Mouse (Mus musculus) myocyte (in vitro differentiated cells): ENCODE results near the gene Ift43. TPM values are rescaled to one million over a fixed set of nuclear protein-coding genes. Genes with fewer than 3 reads are reported as not detected.
A peak's percentile ranks its signal among the peaks of the same experiment; 100 is the strongest.

ENCODE experiments used
- H3K27me3 ChIP-seq: one replicate; pipeline ENCODE4 v1.6.1; 2011; ENCODE audit not compliant: control insufficient read depth, insufficient read depth, insufficient read length
- H3K36me3 ChIP-seq: one replicate; pipeline ENCODE4 v1.6.1; 2011; ENCODE audit not compliant: control insufficient read depth, insufficient read depth
- H3K4me2 ChIP-seq: one replicate; pipeline ENCODE4 v1.6.1; 2011; ENCODE audit warnings: low read depth, control low read depth
- H3K4me3 ChIP-seq: one replicate; pipeline ENCODE4 v1.5.1; 2011; ENCODE audit warnings: mild to moderate bottlenecking, control low read depth, moderate library complexity
- H3K79me2 ChIP-seq: one replicate; pipeline ENCODE4 v1.6.1; 2011; ENCODE audit not compliant: control insufficient read depth, insufficient read depth
- H3ac ChIP-seq: one replicate; pipeline ENCODE4 v1.6.1; 2011; ENCODE audit not compliant: control insufficient read depth, insufficient read length
- CEBPB ChIP-seq: IDR thresholded peaks from 2 replicates; pipeline ENCODE4 v1.6.1; 2011; ENCODE audit warnings: mild to moderate bottlenecking, moderate library complexity; ENCODE audit not compliant: poor library complexity, insufficient read depth, severe bottlenecking
- E2F4 ChIP-seq: IDR thresholded peaks from one replicate; pipeline ENCODE4 v1.6.1; 2011; ENCODE audit warnings: mild to moderate bottlenecking, control low read depth, moderate library complexity; ENCODE audit not compliant: insufficient read depth
- MAX ChIP-seq: IDR thresholded peaks from one replicate; pipeline ENCODE4 v1.6.1; 2011; ENCODE audit warnings: low read depth, mild to moderate bottlenecking, control low read depth
- MYOD1 ChIP-seq, 3 experiments: IDR thresholded peaks; one replicate each; pipeline ENCODE4 v1.6.1; 2011; ENCODE audit warnings: control low read depth in 2 of 3, low read depth in 2 of 3, mild to moderate bottlenecking in 2 of 3, moderate library complexity in 1 of 3; ENCODE audit not compliant: insufficient read length in 2 of 3, control insufficient read depth in 1 of 3
- MYOG ChIP-seq, 3 experiments: IDR thresholded peaks; one replicate each; pipeline ENCODE4 v1.6.1; 2011; ENCODE audit warnings: control low read depth in 2 of 3, low read depth in 2 of 3, mild to moderate bottlenecking in 2 of 3; ENCODE audit not compliant: insufficient read length in 2 of 3, control insufficient read depth in 1 of 3, insufficient read depth in 1 of 3
- POLR2A ChIP-seq: IDR thresholded peaks from one replicate; pipeline ENCODE4 v1.6.1; 2011; ENCODE audit warnings: low read depth, mild to moderate bottlenecking, control low read depth, moderate library complexity; ENCODE audit not compliant: insufficient read length
- POLR2AphosphoS2 ChIP-seq: IDR thresholded peaks from one replicate; pipeline ENCODE4 v1.6.1; 2011; ENCODE audit warnings: low read depth, control low read depth; ENCODE audit not compliant: insufficient read length
- REST ChIP-seq: IDR thresholded peaks from one replicate; pipeline ENCODE4 v1.6.1; 2011; ENCODE audit warnings: mild to moderate bottlenecking, control low read depth, moderate library complexity; ENCODE audit not compliant: insufficient read depth, insufficient read length
- SRF ChIP-seq: IDR thresholded peaks from one replicate; pipeline ENCODE4 v1.6.1; 2011; ENCODE audit warnings: low read depth; ENCODE audit not compliant: control insufficient read depth, insufficient read length
- TCF12 ChIP-seq: IDR thresholded peaks from one replicate; pipeline ENCODE4 v1.6.1; 2011; ENCODE audit warnings: mild to moderate bottlenecking, control low read depth; ENCODE audit not compliant: poor library complexity, insufficient read depth, severe bottlenecking
- TCF3 ChIP-seq: IDR thresholded peaks from one replicate; pipeline ENCODE4 v1.6.1; 2011; ENCODE audit warnings: low read depth, control low read depth; ENCODE audit not compliant: insufficient read length
- USF1 ChIP-seq: IDR thresholded peaks from one replicate; pipeline ENCODE4 v1.6.1; 2011; ENCODE audit warnings: low read depth, mild to moderate bottlenecking, control low read depth, moderate library complexity
- polyA plus RNA-seq: library from polyadenylated mRNA; unstranded; fragments of >200 nt; fragmentation: generic; extraction: Trizol; gene quantifications from one replicate; pipeline ENCODE4 v1.2.1, GENCODE M21; 2012; ENCODE audit warnings: missing spikeins

Ift43 gene
- polyA plus RNA-seq: 93.4 TPM

GRCm38 (mm10) chr12:86082481-86083012, at the start of gene Ift43:
Gene Ift43 (plus strand): TSS chr12:86082541.
- Histone ChIP-seq H3K27me3 (no peaks in the 10 kb centered on the region), H3K36me3 (peaks cover 3% of the 10 kb centered on the region), H3K79me2 (peaks cover 21% of the 10 kb centered on the region), H3K4me3 (peak within 1 kb of the TSS; percentile 59), H3ac (peak within 1 kb of the TSS; percentile 22), H3K4me2 (peak within 1 kb of the TSS; percentile 97)
- TF ChIP-seq POLR2A: peak; percentile 82
- TF ChIP-seq TCF12: no peak
- TF ChIP-seq E2F4: no peak
- TF ChIP-seq MYOD1 (IDR thresholded peaks at IDR 0.05; ENCODE audit: control insufficient read depth in 1 of 3, insufficient read length in 2 of 3, low read depth in 2 of 3): no peak
- peak; percentile 76 for TF ChIP-seq POLR2AphosphoS2
- no peak for TF ChIP-seq TCF3
- TF ChIP-seq USF1: no peak
- no peak for TF ChIP-seq MYOG (IDR thresholded peaks at IDR 0.05; ENCODE audit: control insufficient read depth in 1 of 3, insufficient read depth in 1 of 3, insufficient read length in 2 of 3, low read depth in 2 of 3)

GRCm38 (mm10) chr12:86035586-86035985, 46.8 kb upstream of the Ift43 start:
- no peak overlapping the region for H3K4me2 ChIP-seq
- no peak for TF ChIP-seq MYOD1 (IDR thresholded peaks at IDR 0.05; ENCODE audit: control insufficient read depth in 1 of 3, insufficient read length in 2 of 3, low read depth in 2 of 3)
- no peak for TF ChIP-seq POLR2A
- no peak for TF ChIP-seq REST
- TF ChIP-seq E2F4: no peak
- no peak for TF ChIP-seq USF1
- no peak for TF ChIP-seq POLR2AphosphoS2
- no peak for TF ChIP-seq TCF12
- no peak for TF ChIP-seq TCF3
- TF ChIP-seq MYOG (IDR thresholded peaks at IDR 0.05; ENCODE audit: control insufficient read depth in 1 of 3, insufficient read depth in 1 of 3, insufficient read length in 2 of 3, low read depth in 2 of 3): no peak
- TF ChIP-seq MAX: no peak
- no peak for TF ChIP-seq SRF
- TF ChIP-seq CEBPB: no peak
- no peaks in the 10 kb centered on the region for H3K79me2 ChIP-seq
- H3K36me3 ChIP-seq: peaks cover under 1% of the 10 kb centered on the region
- no peaks in the 10 kb centered on the region for H3K27me3 ChIP-seq
- no peak overlapping the region for H3ac ChIP-seq
- no peak overlapping the region for H3K4me3 ChIP-seq

- no peak for TF ChIP-seq POLR2A
- TF ChIP-seq TCF12: peak; percentile 59
- TF ChIP-seq E2F4: no peak
- TF ChIP-seq CEBPB: no peak
- TF ChIP-seq MYOG (IDR thresholded peaks at IDR 0.05; ENCODE audit: control insufficient read depth in 1 of 3, insufficient read depth in 1 of 3, insufficient read length in 2 of 3, low read depth in 2 of 3): peak; percentile 84 to 98 (median 91)
- no peak for TF ChIP-seq REST
- no peak for TF ChIP-seq SRF
- peak; percentile 91 for TF ChIP-seq TCF3
- TF ChIP-seq MYOD1 (IDR thresholded peaks at IDR 0.05; ENCODE audit: control insufficient read depth in 1 of 3, insufficient read length in 2 of 3, low read depth in 2 of 3): peak; percentile 62 to 91 (median 75)
- TF ChIP-seq POLR2AphosphoS2: no peak
- no peak for TF ChIP-seq USF1
- TF ChIP-seq MAX: no peak
- Histone ChIP-seq H3ac (no peak overlapping the region), H3K36me3 (peaks cover 8% of the 10 kb centered on the region), H3K27me3 (no peaks in the 10 kb centered on the region), H3K79me2 (no peaks in the 10 kb centered on the region), H3K4me2 (peak overlapping the region; percentile 45), H3K4me3 (no peak overlapping the region)
These were observed 45.8 kb upstream of the Ift43 start for GRCm38 (mm10) chr12:86036368-86037166.

GRCm38 (mm10) chr12:86037235-86037921, 45.0 kb upstream of the Ift43 start:
- Histone ChIP-seq H3K36me3 (peaks cover 8% of the 10 kb centered on the region), H3K27me3 (no peaks in the 10 kb centered on the region), H3K4me3 (no peak overlapping the region), H3K79me2 (no peaks in the 10 kb centered on the region), H3K4me2 (peak overlapping the region; percentile 45), H3ac (no peak overlapping the region)
- peak in 2 of 3 experiments; percentile 39 to 75 for TF ChIP-seq MYOG (IDR thresholded peaks at IDR 0.05; ENCODE audit: control insufficient read depth in 1 of 3, insufficient read depth in 1 of 3, insufficient read length in 2 of 3, low read depth in 2 of 3)
- TF ChIP-seq POLR2AphosphoS2: no peak
- no peak for TF ChIP-seq SRF
- TF ChIP-seq TCF3: no peak
- TF ChIP-seq TCF12: peak; percentile 49
- TF ChIP-seq MAX: no peak
- no peak for TF ChIP-seq POLR2A
- no peak for TF ChIP-seq REST
- TF ChIP-seq USF1: no peak
- peak; percentile 20 to 60 (median 35) for TF ChIP-seq MYOD1 (IDR thresholded peaks at IDR 0.05; ENCODE audit: control insufficient read depth in 1 of 3, insufficient read length in 2 of 3, low read depth in 2 of 3)
- no peak for TF ChIP-seq CEBPB
- TF ChIP-seq E2F4: no peak
